Mouse (Mus musculus) hindbrain, embryonic 11.5 days (tissue): Measurements from ENCODE around the gene Ago1. TPM values are rescaled to one million over a fixed set of nuclear protein-coding genes. Genes with fewer than 3 reads are reported as not detected.

Source experiments
- ATAC-seq: fragments of 200-750 bp; cut with Nextera tagmentation; 2 replicates; pipeline ENCODE4 v1.8.0; 2017; ENCODE audit warnings: mild to moderate bottlenecking, moderate TSS enrichment, moderate library complexity; ENCODE audit not compliant: low FRiP score
- DNase-seq: peaks from one replicate; pipeline ENCODE4 v3.0.0-alpha.2; 2015; ENCODE audit warnings: low spot score
- H3K27ac ChIP-seq: fragments of 300-500 bp; sonication (generic); 2 replicates; pipeline ENCODE4 v1.5.1; 2014; ENCODE audit warnings: mild to moderate bottlenecking, low read depth, low read length
- H3K27me3 ChIP-seq: fragments of 300-500 bp; sonication (generic); 2 replicates; pipeline ENCODE4 v1.6.1; 2014; ENCODE audit warnings: mild to moderate bottlenecking, low read length, moderate library complexity, mixed read lengths; ENCODE audit not compliant: control insufficient read depth, insufficient read depth
- H3K36me3 ChIP-seq: fragments of 300-500 bp; sonication (generic); 2 replicates; pipeline ENCODE4 v1.6.1; 2014; ENCODE audit warnings: mild to moderate bottlenecking, low read length, moderate library complexity, mixed read lengths; ENCODE audit not compliant: control insufficient read depth, insufficient read depth
- H3K4me1 ChIP-seq: fragments of 300-500 bp; sonication (generic); replicated peaks from 2 replicates; pipeline ENCODE4 v1.6.1; 2014; ENCODE audit warnings: low read length, mixed read lengths; ENCODE audit not compliant: control insufficient read depth, insufficient read depth
- H3K4me2 ChIP-seq: fragments of 300-500 bp; sonication (generic); replicated peaks from 2 replicates; pipeline ENCODE4 v1.6.1; 2014; ENCODE audit warnings: mild to moderate bottlenecking, low read depth, low read length
- H3K4me3 ChIP-seq: fragments of 300-500 bp; sonication (generic); 2 replicates; pipeline ENCODE4 v1.5.1; 2014; ENCODE audit warnings: low read depth, low read length
- H3K9ac ChIP-seq: fragments of 300-500 bp; sonication (generic); 2 replicates; pipeline ENCODE4 v1.6.1; 2014; ENCODE audit warnings: low read depth, low read length
- H3K9me3 ChIP-seq: fragments of 300-500 bp; sonication (generic); 2 replicates; pipeline ENCODE4 v1.6.1; 2016; ENCODE audit warnings: low read length; ENCODE audit not compliant: control insufficient read depth
- WGBS: fragments of 180-500 bp; shearing (Covaris S2); extraction: QIAGEN DNeasy Blood & Tissue Kit; methylation state at CpG from one replicate; pipeline ENCODE4 v1.1.7; 2014; 5-methylcytosine and 5-hydroxymethylcytosine counted together
- polyA plus RNA-seq: library from polyadenylated mRNA; unstranded; fragments of >200 nt; fragmentation: Nextera tagmentation; extraction: Ambion mirVana; gene quantifications from 2 replicates; pipeline ENCODE4 v1.2.1, GENCODE M21; 2014

The Ago1 gene
- polyA plus RNA-seq, 1 experiment from 2014 or later, result 37.9 TPM

- Histone ChIP-seq H3K27ac (peak overlapping the region; percentile 95), H3K4me3 (peak overlapping the region; percentile 82), H3K36me3 (no peaks in the 10 kb centered on the region), H3K27me3 (no peaks in the 10 kb centered on the region), H3K9me3 (no peaks in the 10 kb centered on the region), H3K9ac (peak overlapping the region; percentile 61), H3K4me2 (peak overlapping the region; percentile 60), H3K4me1 (peaks cover 9% of the 10 kb centered on the region; the same call in 1 of the 2 replicates)
- ATAC-seq (peak; percentile 82), DNase-seq (peak; percentile 93)
- 4% methylated on average over 8 of the region's 8 CpGs for WGBS
These were observed 2.5 kb downstream of the Ago1 start for GRCm38 (mm10) chr4:126465843-126466242.

- peak overlapping the region; percentile 61 for H3K9ac ChIP-seq
- peak overlapping the region; percentile 95 for H3K27ac ChIP-seq
- peak overlapping the region; percentile 60 for H3K4me2 ChIP-seq
- H3K27me3 ChIP-seq, result no peaks in the 10 kb centered on the region
- H3K4me1 ChIP-seq, result peaks cover 9% of the 10 kb centered on the region; the same call in 1 of the 2 replicates
- H3K9me3 ChIP-seq, result no peaks in the 10 kb centered on the region
- ATAC-seq (no peak), DNase-seq (no peak)
- WGBS, result 17% methylated on average over 2 of the region's 2 CpGs
- H3K4me3 ChIP-seq, result peak overlapping the region; percentile 82
- H3K36me3 ChIP-seq, result peaks cover 3% of the 10 kb centered on the region; the same call in 1 of the 2 replicates
These were observed 3.5 kb downstream of the Ago1 start for GRCm38 (mm10) chr4:126464892-126465235.

GRCm38 (mm10) chr4:126464189-126464891 lies 4.0 kb downstream of the Ago1 start:
- Histone ChIP-seq H3K27me3 (no peaks in the 10 kb centered on the region), H3K4me3 (peak overlapping the region; percentile 82), H3K36me3 (peaks cover 3% of the 10 kb centered on the region; the same call in 1 of the 2 replicates), H3K9ac (peak overlapping the region; percentile 61), H3K4me1 (peaks cover 9% of the 10 kb centered on the region; the same call in 1 of the 2 replicates), H3K9me3 (no peaks in the 10 kb centered on the region), H3K27ac (peak overlapping the region; percentile 95), H3K4me2 (peak overlapping the region; percentile 60)
- ATAC-seq (no peak), DNase-seq (peak; percentile 43)
- WGBS, result 23% methylated on average over 4 of the region's 4 CpGs

DNA sequence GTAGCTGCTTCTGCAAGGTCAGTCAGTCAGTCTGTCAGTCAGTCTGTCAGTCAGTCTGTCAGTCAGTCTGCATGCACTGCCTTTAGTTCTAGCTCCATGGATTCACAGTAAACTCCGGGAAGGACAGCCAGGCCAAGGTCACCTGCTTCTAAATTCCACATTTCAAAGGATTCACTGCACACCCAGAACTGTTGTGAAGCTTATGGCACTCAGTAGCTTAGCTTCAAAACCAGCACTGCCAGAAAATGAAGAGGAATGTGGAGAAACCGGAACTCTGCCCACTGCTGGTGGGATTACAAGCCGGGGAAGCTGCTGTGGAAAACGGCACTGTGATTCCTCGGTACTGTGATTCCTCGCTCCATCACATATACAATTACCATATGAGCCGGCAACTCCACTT lies 12.9 kb downstream of the Ago1 start:
- Histone ChIP-seq H3K9ac (no peak overlapping the region), H3K4me1 (no peaks in the 10 kb centered on the region), H3K4me2 (no peak overlapping the region), H3K27ac (no peak overlapping the region), H3K4me3 (no peak overlapping the region), H3K36me3 (peaks cover 37% of the 10 kb centered on the region), H3K27me3 (no peaks in the 10 kb centered on the region), H3K9me3 (no peaks in the 10 kb centered on the region)
- 94% methylated on average over 7 of the region's 7 CpGs for WGBS
- no peak for ATAC-seq
- no peak for DNase-seq

DNA sequence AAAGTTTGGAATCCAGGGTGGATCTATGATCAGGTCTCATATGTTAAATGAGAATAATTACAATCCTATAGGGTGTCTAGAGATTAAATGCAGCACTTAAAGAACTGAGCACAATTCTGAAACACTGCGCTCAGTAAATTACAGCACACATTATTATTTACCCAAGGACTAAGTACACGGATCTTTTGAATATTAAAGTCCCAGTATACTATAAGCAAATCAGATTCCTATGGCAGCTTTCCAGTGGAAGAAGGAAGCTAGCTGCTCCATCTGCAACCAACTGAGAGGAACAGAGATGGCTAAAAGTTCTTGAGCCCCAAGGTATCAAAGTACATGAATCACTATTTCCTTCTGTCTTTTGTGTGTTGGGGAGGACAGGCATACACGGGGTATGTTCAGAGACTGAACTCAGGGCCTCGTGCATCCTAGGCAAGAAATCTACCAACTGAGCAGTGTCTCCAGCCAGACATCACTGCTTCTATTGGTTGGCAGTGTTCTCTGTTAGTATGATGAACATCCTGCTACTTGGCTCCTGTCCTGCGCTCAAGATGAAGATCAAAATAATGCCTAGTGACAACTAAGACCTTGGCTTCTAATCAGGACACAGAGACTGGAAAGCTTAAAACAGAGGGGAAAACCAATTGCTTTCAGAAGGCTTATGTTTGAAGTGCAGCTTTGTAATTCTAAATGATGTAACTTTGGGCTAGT lies 13.7 kb downstream of the Ago1 start:
- Histone ChIP-seq H3K27ac (no peak overlapping the region), H3K36me3 (peaks cover 34% of the 10 kb centered on the region), H3K9ac (no peak overlapping the region), H3K4me1 (no peaks in the 10 kb centered on the region), H3K4me2 (no peak overlapping the region), H3K4me3 (no peak overlapping the region), H3K9me3 (no peaks in the 10 kb centered on the region), H3K27me3 (no peaks in the 10 kb centered on the region)
- DNase-seq, result no peak
- no peak for ATAC-seq
- WGBS, result 90% methylated on average over 5 of the region's 5 CpGs

DNA sequence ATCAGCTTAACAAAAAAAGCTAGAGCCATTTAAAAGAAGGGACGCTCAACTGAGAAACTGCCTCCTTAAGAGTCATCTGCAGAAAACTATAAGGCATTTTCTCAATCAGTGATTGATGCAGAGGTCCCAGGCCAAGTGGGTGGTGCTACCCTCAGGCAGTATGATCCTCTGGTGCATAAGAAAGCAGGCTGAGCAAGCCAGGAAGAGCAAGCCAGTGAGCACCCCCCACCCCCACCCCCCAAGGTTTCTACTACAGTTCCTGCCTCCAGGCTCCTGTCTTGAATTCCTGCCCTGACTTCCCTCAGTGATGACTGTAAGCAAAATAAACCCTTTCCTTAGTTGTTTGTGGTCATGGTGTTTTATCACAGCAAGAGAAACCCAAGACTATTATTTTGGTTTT lies 18.1 kb downstream of the Ago1 start:
- no peaks in the 10 kb centered on the region for H3K27me3 ChIP-seq
- H3K27ac ChIP-seq, result no peak overlapping the region
- 83% methylated on average over 1 of the region's 1 CpGs for WGBS
- ATAC-seq (no peak), DNase-seq (no peak)
- H3K4me2 ChIP-seq, result no peak overlapping the region
- H3K4me3 ChIP-seq, result no peak overlapping the region
- no peaks in the 10 kb centered on the region for H3K4me1 ChIP-seq
- no peaks in the 10 kb centered on the region for H3K9me3 ChIP-seq
- H3K36me3 ChIP-seq, result peaks cover 25% of the 10 kb centered on the region
- no peak overlapping the region for H3K9ac ChIP-seq

DNA sequence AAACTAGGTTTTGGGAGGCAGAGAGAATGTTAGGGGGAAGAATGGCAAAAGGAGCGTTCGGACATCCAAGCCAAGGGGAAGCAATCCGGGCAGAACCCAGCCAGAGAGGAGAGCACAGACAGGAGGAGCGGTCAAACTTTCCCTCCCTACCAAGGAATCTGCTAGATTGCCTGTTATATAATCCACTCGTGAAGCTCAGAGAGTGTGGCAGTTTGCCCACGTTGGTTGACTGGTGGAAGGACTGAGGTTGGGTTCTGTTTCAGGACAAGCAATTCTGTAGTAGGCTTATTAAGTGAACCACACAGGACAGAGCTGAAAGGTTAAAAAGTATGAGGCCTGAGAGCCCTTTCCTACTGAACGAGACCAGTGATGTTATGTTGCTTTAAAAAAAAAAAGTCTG lies 21.3 kb downstream of the Ago1 start:
- no peak for DNase-seq
- Histone ChIP-seq H3K9me3 (no peaks in the 10 kb centered on the region), H3K9ac (no peak overlapping the region), H3K4me3 (no peak overlapping the region), H3K27ac (no peak overlapping the region), H3K4me2 (no peak overlapping the region), H3K36me3 (peaks cover 14% of the 10 kb centered on the region), H3K27me3 (no peaks in the 10 kb centered on the region), H3K4me1 (no peaks in the 10 kb centered on the region)
- no peak for ATAC-seq
- 90% methylated on average over 7 of the region's 7 CpGs for WGBS

- no peak overlapping the region for H3K4me2 ChIP-seq
- H3K36me3 ChIP-seq, result peaks cover 21% of the 10 kb centered on the region
- ATAC-seq (no peak), DNase-seq (no peak)
- H3K27me3 ChIP-seq, result no peaks in the 10 kb centered on the region
- 95% methylated on average over 3 of the region's 3 CpGs for WGBS
- H3K27ac ChIP-seq, result no peak overlapping the region
- no peaks in the 10 kb centered on the region for H3K9me3 ChIP-seq
- H3K4me1 ChIP-seq, result no peaks in the 10 kb centered on the region
- no peak overlapping the region for H3K9ac ChIP-seq
- no peak overlapping the region for H3K4me3 ChIP-seq
These were observed 23.9 kb downstream of the Ago1 start for GRCm38 (mm10) chr4:126444528-126444927.

DNA sequence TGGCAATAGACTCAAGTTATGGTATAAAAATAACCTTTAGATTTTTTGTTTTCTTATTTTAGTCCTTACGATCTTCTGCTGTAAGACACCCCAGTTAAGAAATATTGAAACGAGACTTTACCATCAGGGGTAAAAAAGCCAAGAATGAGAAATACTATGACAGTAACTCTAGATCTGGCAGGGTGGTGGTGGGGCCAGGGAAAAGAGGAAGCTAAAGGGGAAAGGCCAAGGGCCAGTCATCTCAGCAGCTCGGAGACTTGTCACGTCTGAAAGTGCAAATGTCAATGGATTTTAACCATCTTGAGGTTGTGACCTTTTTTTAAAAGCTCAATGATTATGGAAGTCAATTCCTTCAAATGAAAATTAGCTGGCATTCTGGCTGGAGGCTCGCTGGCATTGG lies 30.1 kb downstream of the Ago1 start:
- 80% methylated on average over 5 of the region's 5 CpGs for WGBS
- Histone ChIP-seq H3K9me3 (no peaks in the 10 kb centered on the region), H3K36me3 (peaks cover 25% of the 10 kb centered on the region), H3K27ac (no peak overlapping the region), H3K9ac (no peak overlapping the region), H3K4me1 (no peaks in the 10 kb centered on the region), H3K27me3 (no peaks in the 10 kb centered on the region), H3K4me2 (no peak overlapping the region), H3K4me3 (no peak overlapping the region)
- DNase-seq (no peak), ATAC-seq (no peak)
